Mouse (Mus musculus) brain, embryonic 14.5 days (tissue): Measurements from ENCODE around the gene Marveld2.

Source experiments
- CTCF ChIP-seq: fragments of 200-500 bp; IDR thresholded peaks from 2 replicates; pipeline ENCODE4 v1.5.1; 2012; ENCODE audit warnings: inconsistent platforms, mild to moderate bottlenecking, moderate library complexity, borderline replicate concordance; ENCODE audit not compliant: insufficient read depth, insufficient read length; ENCODE audit errors: extremely low read depth
- POLR2A ChIP-seq: fragments of 200-500 bp; IDR thresholded peaks from 2 replicates; pipeline ENCODE4 v1.6.1; 2012; ENCODE audit warnings: mild to moderate bottlenecking, inconsistent platforms, borderline replicate concordance; ENCODE audit not compliant: poor library complexity, insufficient read depth, insufficient read length, severe bottlenecking; ENCODE audit errors: extremely low read depth

GRCm38 (mm10) chr13:100600317-100600716, 16.5 kb downstream of the Marveld2 start:
- no peak for TF ChIP-seq POLR2A
- no peak for TF ChIP-seq CTCF
